Mouse (Mus musculus) inflammation-experienced regulatory T-cells, adult 6 months (primary cell): ENCODE data around the gene Sbno2. TPM values are rescaled to one million over a fixed set of nuclear protein-coding genes. Genes with fewer than 3 reads are reported as not detected.
A peak's percentile ranks its signal among the peaks of the same experiment; 100 is the strongest.

Experiments
- ATAC-seq: one replicate; pipeline ENCODE4 v1.8.0; 2017
- polyA plus RNA-seq, 3 experiments: library from polyadenylated mRNA; unstranded; fragments of 100-300 nt; shearing (Covaris generic); gene quantifications; one replicate each; pipeline ENCODE4 v1.2.1; 2017

Gene Sbno2
- polyA plus RNA-seq, 3 experiments from 2014 or later: 30.4 to 39.1 (median 32.6) TPM

- ATAC-seq: no peak
Measured at GRCm38 (mm10) chr10:80016931-80017330, 88.4 kb downstream of the Sbno2 start.

GRCm38 (mm10) chr10:80016511-80016910 is 88.9 kb downstream of the Sbno2 start, which contains the start of gene Arhgap45:
TSS of gene Arhgap45 (plus strand) at chr10:80016653.
- peak; percentile 87 for ATAC-seq

DNA sequence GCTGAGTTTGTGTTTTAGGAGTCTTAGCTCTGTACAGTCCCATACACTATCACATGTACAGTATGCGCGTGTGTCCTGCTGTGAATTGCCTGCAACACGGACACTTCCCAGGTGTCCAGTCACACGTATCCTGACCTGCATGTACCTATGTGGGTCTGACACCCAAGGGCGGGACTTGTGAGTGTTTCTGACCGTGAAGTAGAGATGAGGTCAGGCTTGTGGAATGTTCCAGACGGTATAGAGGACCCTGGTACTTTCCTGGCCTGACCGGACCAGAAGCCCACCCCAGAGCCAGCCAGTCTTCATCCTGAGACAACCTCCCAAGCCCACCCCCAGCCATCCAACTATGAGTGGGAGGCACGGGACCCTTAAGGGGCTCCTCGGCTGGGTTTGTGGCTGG is 89.8 kb downstream of the Sbno2 start:
- ATAC-seq: no peak

DNA sequence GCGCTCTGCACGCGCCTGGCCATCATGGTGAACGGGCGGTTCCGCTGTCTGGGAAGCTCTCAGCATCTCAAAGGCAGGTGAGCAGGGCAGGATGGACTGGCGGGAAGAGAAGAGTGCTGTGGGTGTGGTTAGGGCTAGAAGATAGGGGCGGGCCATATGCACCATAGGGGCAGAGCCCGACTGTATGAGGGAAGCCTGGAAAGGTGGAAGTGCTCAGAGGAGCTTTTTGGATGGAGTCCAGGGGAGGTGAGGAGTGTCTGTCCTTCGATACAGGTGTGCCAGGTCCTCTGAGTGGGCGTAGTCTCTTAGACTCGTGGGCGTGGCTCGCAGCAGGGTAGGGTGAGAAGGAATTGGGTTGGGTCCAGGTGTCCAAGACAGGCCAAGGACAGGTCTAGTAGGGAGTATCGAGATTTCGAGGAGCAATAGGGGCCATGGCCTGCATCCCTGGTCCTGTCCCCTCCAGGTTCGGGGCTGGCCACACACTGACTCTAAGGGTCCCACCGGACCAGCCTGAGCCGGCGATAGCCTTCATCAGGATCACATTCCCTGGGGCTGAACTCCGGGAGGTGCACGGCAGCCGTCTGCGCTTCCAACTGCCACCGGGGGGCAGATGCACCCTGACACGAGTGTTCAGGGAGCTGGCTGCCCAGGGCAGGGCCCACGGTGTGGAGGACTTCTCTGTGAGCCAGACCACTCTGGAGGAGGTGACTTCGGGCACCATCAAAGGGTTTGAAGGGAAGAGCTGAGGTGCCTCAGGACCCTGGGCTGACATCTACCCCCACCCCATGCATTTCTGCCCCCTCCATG is 90.7 kb downstream of the Sbno2 start:
- no peak for ATAC-seq

DNA sequence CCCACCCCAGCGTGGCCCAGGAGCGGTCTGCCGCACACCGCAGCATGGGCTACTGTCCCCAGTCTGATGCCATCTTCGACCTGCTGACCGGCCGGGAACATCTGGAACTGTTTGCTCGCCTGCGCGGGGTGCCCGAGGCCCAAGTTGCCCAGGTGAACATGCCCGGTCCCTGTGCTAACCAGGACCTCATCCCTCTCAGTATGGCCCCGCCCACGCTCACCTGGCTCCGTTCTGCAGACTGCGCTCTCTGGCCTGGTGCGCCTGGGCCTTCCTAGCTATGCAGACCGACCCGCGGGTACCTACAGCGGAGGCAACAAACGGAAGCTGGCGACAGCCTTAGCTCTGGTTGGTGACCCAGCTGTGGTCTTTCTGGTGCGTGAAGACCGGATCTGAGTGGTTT is 91.8 kb downstream of the Sbno2 start:
- ATAC-seq: no peak

GRCm38 (mm10) chr10:80011740-80012139 is 93.6 kb downstream of the Sbno2 start:
- ATAC-seq: no peak

Other genes with a start within 250 kb of the Sbno2 start
- gene Prtn3, start 231.1 kb downstream of the Sbno2 start, polyA plus RNA-seq: not detected
- 1 to 10 TPM; 1.6 to 3.3 (median 2.2) TPM for gene Plppr3, start 230.9 kb downstream of the Sbno2 start, polyA plus RNA-seq
- gene Elane, start 219.3 kb downstream of the Sbno2 start, polyA plus RNA-seq: not detected
- not detected for gene Cfd, start 214.7 kb downstream of the Sbno2 start, polyA plus RNA-seq
- gene Med16, start 196.6 kb downstream of the Sbno2 start, polyA plus RNA-seq: 1 to 10 TPM; 5.7 to 7.9 (median 7.1) TPM
- gene Gm26602, start 194.7 kb downstream of the Sbno2 start, polyA plus RNA-seq: 1 to 10 TPM in 1 of 3 experiments, not detected in 2; 5.5 TPM
- gene Kiss1r, start 188.6 kb downstream of the Sbno2 start, polyA plus RNA-seq: not detected
- 100 to 1,000 TPM in 1 of 3 experiments, 10 to 100 TPM in 2; 96.5 to 106 (median 96.9) TPM for gene R3hdm4, start 184.4 kb downstream of the Sbno2 start, polyA plus RNA-seq
- gene Arid3a, start 178.5 kb downstream of the Sbno2 start, polyA plus RNA-seq: 1 to 10 TPM; 2.1 to 3.5 (median 2.4) TPM
- gene Wdr18, start 145.4 kb downstream of the Sbno2 start, polyA plus RNA-seq: 10 to 100 TPM; 66.6 to 85.2 (median 74.2) TPM
- under 1 TPM in 2 of 3 experiments, not detected in 1; 0.16 to 0.20 TPM for gene Grin3b, start 134.9 kb downstream of the Sbno2 start, polyA plus RNA-seq
- 1 to 10 TPM; 2.0 to 2.5 (median 2.0) TPM for gene Tmem259, start 121.2 kb downstream of the Sbno2 start, polyA plus RNA-seq
- gene Cnn2, start 117.0 kb downstream of the Sbno2 start, polyA plus RNA-seq: 100 to 1,000 TPM; 672 to 989 (median 979) TPM
- gene Abca7, start 109.1 kb downstream of the Sbno2 start, polyA plus RNA-seq: 10 to 100 TPM; 10.7 to 14.2 (median 13.3) TPM
- gene Arhgap45, start 88.9 kb downstream of the Sbno2 start, polyA plus RNA-seq: 100 to 1,000 TPM; 242 to 254 (median 251) TPM
- 100 to 1,000 TPM; 137 to 227 (median 211) TPM for gene Polr2e, start 65.8 kb downstream of the Sbno2 start, polyA plus RNA-seq
- gene Gpx4, start 58.4 kb downstream of the Sbno2 start, polyA plus RNA-seq: 100 to 1,000 TPM; 346 to 445 (median 381) TPM
- gene Stk11, start 10.2 kb upstream of the Sbno2 start, polyA plus RNA-seq: 10 to 100 TPM; 23.5 to 30.3 (median 25.5) TPM
- 100 to 1,000 TPM; 297 to 357 (median 299) TPM for gene Atp5d, start 33.1 kb upstream of the Sbno2 start, polyA plus RNA-seq
- gene Cbarp, start 35.3 kb upstream of the Sbno2 start, polyA plus RNA-seq: 1 to 10 TPM in 2 of 3 experiments, under 1 TPM in 1; 0.60 to 2.3 (median 1.3) TPM
- gene Midn, start 42.7 kb upstream of the Sbno2 start, polyA plus RNA-seq: 1 to 10 TPM; 7.3 to 9.3 (median 7.5) TPM
- 100 to 1,000 TPM in 2 of 3 experiments, 10 to 100 TPM in 1; 84.2 to 255 (median 213) TPM for gene Cirbp, start 60.4 kb upstream of the Sbno2 start, polyA plus RNA-seq
- gene 1600002K03Rik, start 67.4 kb upstream of the Sbno2 start, polyA plus RNA-seq: 10 to 100 TPM; 17.9 to 28.4 (median 20.5) TPM
- not detected for gene Efna2, start 73.9 kb upstream of the Sbno2 start, polyA plus RNA-seq
- 10 to 100 TPM; 57.7 to 85.1 (median 67.4) TPM for gene Mum1, start 120.9 kb upstream of the Sbno2 start, polyA plus RNA-seq
- gene Ndufs7, start 143.6 kb upstream of the Sbno2 start, polyA plus RNA-seq: 100 to 1,000 TPM; 183 to 267 (median 228) TPM
- 1 to 10 TPM in 1 of 3 experiments, under 1 TPM in 2; 0.67 to 1.7 (median 0.75) TPM for gene Gamt, start 155.4 kb upstream of the Sbno2 start, polyA plus RNA-seq
- 10 to 100 TPM; 12.3 to 14.4 (median 14.0) TPM for gene Dazap1, start 155.9 kb upstream of the Sbno2 start, polyA plus RNA-seq
- gene Rps15, start 186.9 kb upstream of the Sbno2 start, polyA plus RNA-seq: 1,000 to 10,000 TPM in 2 of 3 experiments, 100 to 1,000 TPM in 1; 970 to 1,806 (median 1,658) TPM
- gene Apc2, start 190.4 kb upstream of the Sbno2 start, polyA plus RNA-seq: under 1 TPM; 0.04 to 0.35 (median 0.05) TPM
- 10 to 100 TPM; 38.1 to 52.1 (median 41.8) TPM for gene 2310011J03Rik, start 215.0 kb upstream of the Sbno2 start, polyA plus RNA-seq
- gene Pcsk4, start 223.9 kb upstream of the Sbno2 start, polyA plus RNA-seq: 10 to 100 TPM in 1 of 3 experiments, 1 to 10 TPM in 2; 2.2 to 10.8 (median 9.5) TPM
- not detected for gene Reep6, start 224.4 kb upstream of the Sbno2 start, polyA plus RNA-seq
- gene Adamtsl5, start 242.8 kb upstream of the Sbno2 start, polyA plus RNA-seq: not detected